Mouse (Mus musculus) thymus, adult 2 months (tissue): ENCODE data around the gene Gm37240. TPM values are rescaled to one million over a fixed set of nuclear protein-coding genes. Genes with fewer than 3 reads are reported as not detected.
A peak's percentile ranks its signal among the peaks of the same experiment; 100 is the strongest.

ENCODE experiments used
- DNase-seq: peaks from one replicate; pipeline ENCODE4 v3.0.0; 2021
- H3K27ac ChIP-seq: fragments of 200-500 bp; 2 replicates; pipeline ENCODE4 v1.5.1; 2012; ENCODE audit warnings: low read length, control low read depth; ENCODE audit not compliant: control insufficient read depth, insufficient read depth
- H3K27me3 ChIP-seq: fragments of 200-500 bp; 2 replicates; pipeline ENCODE4 v1.6.1; 2012; ENCODE audit warnings: mild to moderate bottlenecking, low read length, moderate library complexity, mixed read lengths; ENCODE audit not compliant: control insufficient read depth, insufficient read depth
- H3K36me3 ChIP-seq: fragments of 200-500 bp; 2 replicates; pipeline ENCODE4 v1.6.1; 2012; ENCODE audit warnings: mild to moderate bottlenecking, low read length, moderate library complexity; ENCODE audit not compliant: control insufficient read depth, insufficient read depth
- H3K4me1 ChIP-seq: fragments of 200-500 bp; replicated peaks from 2 replicates; pipeline ENCODE4 v1.6.1; 2012; ENCODE audit warnings: low read length; ENCODE audit not compliant: control insufficient read depth, insufficient read depth
- H3K4me3 ChIP-seq: fragments of 200-500 bp; 2 replicates; pipeline ENCODE4 v1.5.1; 2012; ENCODE audit warnings: mild to moderate bottlenecking, low read length, control low read depth, moderate library complexity; ENCODE audit not compliant: control insufficient read depth, insufficient read depth
- CTCF ChIP-seq: fragments of 200-500 bp; IDR thresholded peaks from 2 replicates; pipeline ENCODE4 v1.5.1; 2012; ENCODE audit warnings: mild to moderate bottlenecking, control low read depth, low read length, moderate library complexity, borderline replicate concordance; ENCODE audit not compliant: control insufficient read depth, poor library complexity, insufficient read depth; ENCODE audit errors: extremely low read depth
- POLR2A ChIP-seq: fragments of 200-500 bp; IDR thresholded peaks from 2 replicates; pipeline ENCODE4 v1.6.1; 2012; ENCODE audit warnings: mild to moderate bottlenecking, low read length, control low read depth, moderate library complexity; ENCODE audit not compliant: control insufficient read depth, poor library complexity, insufficient read depth; ENCODE audit errors: extremely low read depth
- WGBS: fragments of 180-500 bp; shearing (Covaris S2); methylation state at CpG from one replicate; pipeline ENCODE4 v1.1.7; 2018; 5-methylcytosine and 5-hydroxymethylcytosine counted together
- polyA plus RNA-seq: library from polyadenylated mRNA; depleted of rRNA; stranded (reverse); fragments of >200 nt; gene quantifications from 2 replicates; pipeline ENCODE4 v1.2.3, GENCODE M21; 2012

Gene Gm37240
- polyA plus RNA-seq, 1 experiment: 7.0 TPM

GRCm38 (mm10) chr3:84925229-84925628, 962.1 kb downstream of the Gm37240 start:
- WGBS: 97% methylated on average over 4 of the region's 4 CpGs
- Histone ChIP-seq H3K4me3 (no peak overlapping the region), H3K36me3 (no peaks in the 10 kb centered on the region), H3K27me3 (no peaks in the 10 kb centered on the region), H3K4me1 (no peaks in the 10 kb centered on the region), H3K27ac (no peak overlapping the region)
- TF ChIP-seq CTCF (no peak), POLR2A (no peak)
- no peak for DNase-seq

DNA sequence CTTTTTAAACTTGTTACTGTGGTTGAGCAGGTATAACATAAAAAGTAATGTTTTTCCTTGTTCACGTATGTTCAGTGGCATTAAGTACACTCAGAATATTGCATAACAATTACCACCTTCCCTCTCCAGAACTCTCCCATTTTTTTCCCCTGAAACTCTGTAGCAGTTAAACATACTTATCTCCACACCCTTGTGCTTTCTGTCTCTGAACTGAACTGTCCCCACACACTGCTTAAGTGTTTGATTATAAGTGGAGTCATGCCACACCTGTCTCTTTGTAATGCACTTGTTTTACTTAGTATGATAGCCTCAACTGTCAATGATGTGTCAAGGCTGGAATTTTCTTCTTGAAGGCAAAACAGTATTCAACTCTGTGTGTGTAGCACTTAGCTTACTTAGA, 963.6 kb downstream of the Gm37240 start:
- 95% methylated on average over 1 of the region's 1 CpGs for WGBS
- no peak for DNase-seq
- H3K4me3 ChIP-seq: no peak overlapping the region
- H3K27me3 ChIP-seq: no peaks in the 10 kb centered on the region
- H3K27ac ChIP-seq: no peak overlapping the region
- no peak for TF ChIP-seq CTCF
- TF ChIP-seq POLR2A: no peak
- H3K36me3 ChIP-seq: no peaks in the 10 kb centered on the region
- no peaks in the 10 kb centered on the region for H3K4me1 ChIP-seq

DNA sequence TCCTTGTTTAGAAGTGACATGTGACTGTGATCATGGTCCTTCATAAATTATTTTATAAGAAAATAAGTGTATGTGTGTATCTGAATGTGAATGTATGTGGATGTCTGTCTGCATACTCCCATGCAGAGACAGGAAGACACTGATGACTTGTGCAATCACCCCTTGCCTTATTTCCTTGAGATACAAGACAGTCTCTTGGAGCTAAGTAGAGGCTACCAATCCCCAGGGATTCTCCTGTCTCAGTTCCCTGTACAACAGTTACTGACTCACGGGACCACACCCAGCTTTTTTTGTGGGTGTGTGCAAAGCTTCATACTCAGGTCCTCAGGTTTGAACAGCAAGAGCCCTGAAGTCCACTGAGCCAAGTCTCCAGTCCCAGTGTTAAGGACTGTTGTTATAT, 964.1 kb downstream of the Gm37240 start:
- WGBS: 84% methylated on average over 1 of the region's 1 CpGs
- Histone ChIP-seq H3K4me3 (no peak overlapping the region), H3K36me3 (no peaks in the 10 kb centered on the region), H3K27me3 (no peaks in the 10 kb centered on the region), H3K27ac (no peak overlapping the region), H3K4me1 (no peaks in the 10 kb centered on the region)
- no peak for DNase-seq
- TF ChIP-seq CTCF (no peak), POLR2A (no peak)

DNA sequence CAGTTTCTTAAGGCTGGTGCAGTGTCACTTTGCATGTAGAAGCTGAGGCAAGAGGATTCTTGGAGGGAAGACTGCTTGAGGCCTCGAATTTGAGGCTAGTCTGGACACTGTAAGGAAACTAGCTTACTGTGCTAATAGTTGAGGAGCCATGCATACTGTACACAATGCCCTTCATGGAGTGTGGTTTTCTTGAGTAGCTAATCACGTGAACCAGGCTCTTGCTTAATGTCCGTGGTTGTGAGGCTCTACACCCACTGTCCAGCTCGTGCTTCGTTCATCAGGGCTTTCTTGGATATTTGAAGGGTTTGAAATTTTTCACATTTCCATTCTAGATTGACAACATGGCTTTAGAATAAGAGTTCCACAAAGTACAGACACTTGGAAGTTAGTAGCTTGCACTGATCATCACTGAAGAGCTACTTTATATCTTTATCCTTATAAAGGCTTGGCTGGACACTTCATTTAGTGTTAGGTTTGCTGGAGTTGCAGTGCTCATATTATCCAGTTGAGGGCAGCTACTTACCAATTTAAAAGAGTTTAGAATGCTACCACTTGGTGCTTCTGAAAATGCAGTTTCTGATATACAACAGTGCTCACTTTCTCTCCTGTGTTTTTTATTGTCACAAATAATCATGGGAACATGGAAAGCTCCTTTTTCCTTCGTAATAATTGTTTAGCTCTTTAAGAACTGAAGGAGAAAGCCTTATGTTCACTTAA, 965.5 kb downstream of the Gm37240 start:
- Histone ChIP-seq H3K27me3 (no peaks in the 10 kb centered on the region), H3K36me3 (no peaks in the 10 kb centered on the region), H3K4me1 (no peaks in the 10 kb centered on the region), H3K27ac (no peak overlapping the region), H3K4me3 (no peak overlapping the region)
- DNase-seq: peak; percentile 7
- WGBS: 86% methylated on average over 6 of the region's 6 CpGs
- TF ChIP-seq POLR2A: no peak
- no peak for TF ChIP-seq CTCF

DNA sequence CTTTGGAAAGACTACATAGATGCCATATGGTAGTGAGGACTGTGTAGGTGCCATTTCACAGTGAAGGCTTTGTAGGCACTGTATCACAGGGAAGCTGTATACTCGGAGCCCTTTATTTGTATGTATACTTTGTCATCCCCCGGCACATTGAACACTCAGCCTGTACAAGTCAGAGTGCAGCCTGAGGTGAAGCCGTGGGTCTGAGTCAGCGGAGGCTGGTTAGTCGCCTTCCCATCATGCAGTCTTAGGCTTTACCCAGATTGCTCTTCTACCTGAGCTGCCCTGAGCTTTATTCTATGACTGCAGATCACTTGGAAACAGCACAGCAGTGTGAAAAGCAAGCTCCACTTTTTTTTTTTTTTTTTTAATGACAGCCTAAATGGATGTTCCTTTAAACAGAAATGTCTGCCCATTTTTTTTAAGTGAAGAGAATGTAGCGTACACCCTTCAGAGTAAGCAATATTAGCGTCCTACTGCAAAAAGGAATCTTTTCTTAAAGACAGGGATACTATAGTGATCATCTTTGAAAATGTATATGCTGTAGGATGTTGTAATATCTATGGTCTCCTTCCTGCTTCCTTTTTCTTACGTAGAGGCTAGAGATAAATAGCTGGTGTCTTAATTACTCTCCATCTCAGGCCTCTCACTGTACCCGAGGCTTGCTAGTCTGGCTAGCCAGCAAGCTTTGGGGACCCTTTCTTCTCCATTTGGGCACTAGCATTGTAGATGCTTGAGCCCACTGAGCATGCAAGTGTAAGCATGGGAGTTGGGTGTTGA, 969.2 kb downstream of the Gm37240 start:
- no peak overlapping the region for H3K4me3 ChIP-seq
- no peaks in the 10 kb centered on the region for H3K27me3 ChIP-seq
- 97% methylated on average over 9 of the region's 9 CpGs for WGBS
- H3K36me3 ChIP-seq: no peaks in the 10 kb centered on the region
- no peak for DNase-seq
- TF ChIP-seq CTCF: no peak
- H3K4me1 ChIP-seq: no peaks in the 10 kb centered on the region
- no peak overlapping the region for H3K27ac ChIP-seq

DNA sequence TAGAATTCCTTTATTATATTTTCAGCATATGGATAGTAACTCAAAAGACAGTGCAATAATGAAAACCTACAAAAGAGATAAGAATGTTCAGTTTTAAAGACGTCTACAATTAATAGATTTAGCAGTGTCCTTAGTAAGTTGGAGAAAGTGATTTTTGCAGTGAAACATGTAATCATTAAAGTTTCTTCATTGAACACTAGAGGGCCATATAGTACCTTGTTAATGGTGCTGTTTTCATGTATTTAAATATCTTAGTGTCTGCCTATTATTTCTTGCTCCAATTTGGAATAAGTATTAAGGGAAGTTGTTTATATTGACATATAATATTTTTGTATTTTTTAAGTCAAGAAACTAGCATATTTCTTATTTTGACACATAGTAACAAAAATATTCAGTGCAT, 973.0 kb downstream of the Gm37240 start:
- Histone ChIP-seq H3K4me3 (no peak overlapping the region), H3K36me3 (no peaks in the 10 kb centered on the region; the same call in 1 of the 2 replicates), H3K27ac (no peak overlapping the region), H3K27me3 (no peaks in the 10 kb centered on the region), H3K4me1 (no peaks in the 10 kb centered on the region)
- DNase-seq: no peak
- 58% methylated on average over 1 of the region's 1 CpGs for WGBS
- TF ChIP-seq POLR2A: no peak
- TF ChIP-seq CTCF: no peak

GRCm38 (mm10) chr3:84906528-84906927, 980.8 kb downstream of the Gm37240 start:
- H3K27me3 ChIP-seq: no peaks in the 10 kb centered on the region
- H3K4me1 ChIP-seq: no peaks in the 10 kb centered on the region
- H3K27ac ChIP-seq: no peak overlapping the region
- TF ChIP-seq POLR2A: no peak
- no peak for TF ChIP-seq CTCF
- peaks cover 11% of the 10 kb centered on the region; the same call in 1 of the 2 replicates for H3K36me3 ChIP-seq
- WGBS: 19% methylated on average over 1 of the region's 1 CpGs
- H3K4me3 ChIP-seq: no peak overlapping the region
- DNase-seq: peak; percentile 44
